Mouse (Mus musculus) layer of hippocampus, adult 2 months (tissue): ENCODE measurements at regions not wholly inside any gene's neighbourhood (a gene's known extent, or its start where the extent isn't known, plus 50 kb on each side); places are given as distances from the start of the nearest gene placed in this dataset.

ENCODE experiments used
- DNase-seq, 2 experiments: peaks; one replicate each; pipeline ENCODE4 v3.0.0; 2022; ENCODE audit warnings: low spot score in 2 of 2
- H3K27ac ChIP-seq: fragments of 200-600 bp; 2 replicates; pipeline ENCODE4 v1.8.1; 2022
- H3K4me3 ChIP-seq: fragments of 200-600 bp; 2 replicates; pipeline ENCODE4 v1.8.1; 2022; ENCODE audit warnings: mild to moderate bottlenecking
- CTCF ChIP-seq: fragments of 200-600 bp; conservative IDR thresholded peaks from 2 replicates; pipeline ENCODE4 v1.8.1; 2022; ENCODE audit warnings: antibody characterized with exemption, mild to moderate bottlenecking, moderate library complexity

- 0 out of 2 replicates have a peak, but pooled peaks have one; percentile 10 for TF ChIP-seq CTCF
- DNase-seq = no peak
- H3K27ac ChIP-seq = no peak overlapping the region
- H3K4me3 ChIP-seq = no peak overlapping the region
These were observed 1042.1 kb downstream of the Dpp10 start for GRCm38 (mm10) chr1:123003261-123003660.
